ENCODE assay signal across 8 mouse cellular contexts in the genomic region with DNA sequence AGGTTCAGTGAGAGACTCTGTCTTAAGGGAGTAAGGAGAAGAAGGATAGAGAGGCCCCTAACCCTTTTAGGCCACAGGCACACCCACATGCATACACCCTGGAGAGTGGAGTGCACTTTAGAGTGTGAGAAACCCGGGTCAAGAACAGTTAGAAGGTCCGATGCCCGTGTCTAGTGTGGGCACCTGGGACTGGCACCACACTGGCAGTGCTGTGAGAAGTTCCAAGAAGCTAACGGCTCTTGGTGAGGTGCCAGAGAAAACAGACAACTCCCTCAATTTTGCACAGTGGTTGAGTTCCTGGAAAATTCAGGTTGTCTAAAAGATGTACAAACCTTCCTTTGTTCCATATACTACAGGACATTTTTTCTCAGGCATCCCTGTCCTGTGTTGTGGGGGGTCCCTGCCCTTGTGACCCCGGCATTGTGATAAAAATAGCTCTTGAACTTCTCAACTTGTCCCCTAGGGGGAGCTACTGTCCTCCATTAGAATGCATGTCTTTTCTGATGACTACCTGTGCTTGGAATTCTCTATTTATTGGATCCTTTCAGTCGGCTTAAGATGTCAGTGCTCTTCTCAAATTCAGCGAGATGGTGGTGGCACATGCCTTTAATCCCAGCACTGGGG. TPM values are rescaled to one million over a fixed set of nuclear protein-coding genes. Genes with fewer than 3 reads are reported as not detected.
A peak's percentile ranks its signal among the peaks of the same experiment; 100 is the strongest.
DNase-seq lines count a peak whose midpoint lies in the region; ATAC-seq and TF ChIP-seq lines count a peak whose summit lies in the region.

No protein-coding gene starts in this region.

- H3K27ac ChIP-seq in liver, embryonic 14.5 days, result no peak overlapping the region
- no peak overlapping the region for H3K27ac ChIP-seq in liver, embryonic 12.5 days
- no peak overlapping the region for H3K27ac ChIP-seq in cortical plate, adult 2 months (ENCODE audit: insufficient read depth, low read length)

- TF ChIP-seq EP300 in liver, embryonic 14.5 days (IDR thresholded peaks at IDR 0.05; ENCODE audit: low read depth), result no peak

- H3K27me3 ChIP-seq in liver, embryonic 14.5 days (ENCODE audit: control insufficient read depth, insufficient read depth, low read length), result no peaks in the 10 kb centered on the region
- peaks cover 15% of the 10 kb centered on the region for H3K27me3 ChIP-seq in liver, embryonic 12.5 days (replicated peaks)

- H3K9me3 ChIP-seq in liver, embryonic 14.5 days (ENCODE audit: control insufficient read depth, low read length), result no peaks in the 10 kb centered on the region
- no peaks in the 10 kb centered on the region for H3K9me3 ChIP-seq in liver, embryonic 12.5 days (replicated peaks)

- DNase-seq in cerebellum, postnatal 14 days, result peak; percentile 61 to 71
- no peak for DNase-seq in cerebellum, adult 8-10 months
- DNase-seq in liver, embryonic 14.5 days (ENCODE audit: low read depth in 3 of 3, low spot score in 3 of 3), result peak in 1 of 3 experiments; percentile 38
- DNase-seq in mesoderm, embryonic 11.5 days (ENCODE audit: low read depth, low spot score), result peak; percentile 76
- no peak for DNase-seq in neural tube, embryonic 10.5 days (ENCODE audit: extremely low spot score, low spot score)
- no peak for DNase-seq in left cerebral cortex, adult 8-10 months (ENCODE audit: low spot score in 2 of 2)

- no peaks in the 10 kb centered on the region for H3K36me3 ChIP-seq in liver, embryonic 14.5 days (replicated peaks; ENCODE audit: control insufficient read depth, insufficient read depth, low read depth)
- no peaks in the 10 kb centered on the region for H3K36me3 ChIP-seq in liver, embryonic 12.5 days

- 17% methylated on average over 7 of the region's 7 CpGs for WGBS in liver, embryonic 14.5 days (ENCODE audit: insufficient replicate concordance)
- 22% methylated on average over 7 of the region's 7 CpGs for WGBS in liver, embryonic 12.5 days (ENCODE audit: insufficient replicate concordance)

- no peak for ATAC-seq in liver, embryonic 14.5 days (ENCODE audit: insufficient read depth)
- ATAC-seq in liver, embryonic 12.5 days, result no peak

- H3K4me1 ChIP-seq in liver, embryonic 14.5 days (replicated peaks; ENCODE audit: control insufficient read depth in 2 of 2, insufficient read depth in 2 of 2, low read length in 1 of 2), result peaks cover 0 to 3% of the 10 kb centered on the region in 2 experiments; a peak in 2 of 4 replicates
- H3K4me1 ChIP-seq in liver, embryonic 12.5 days, result peaks cover 8% of the 10 kb centered on the region
- H3K4me1 ChIP-seq in cortical plate, adult 2 months (ENCODE audit: control insufficient read depth, insufficient read depth, low read length), result no peaks in the 10 kb centered on the region

- TF ChIP-seq CTCF in liver, embryonic 14.5 days (IDR thresholded peaks at IDR 0.05; ENCODE audit: low read depth), result peak; percentile 77
- TF ChIP-seq CTCF in cortical plate, adult 2 months (IDR thresholded peaks at IDR 0.05; ENCODE audit: extremely low read depth, insufficient read depth, low read length), result peak; percentile 30; the same call in 1 of the 2 replicates

- H3K4me3 ChIP-seq in liver, embryonic 14.5 days (ENCODE audit: insufficient read depth in 1 of 2, low read depth in 2 of 2, low read length in 2 of 2), result no peak overlapping the region
- no peak overlapping the region for H3K4me3 ChIP-seq in liver, embryonic 12.5 days
- no peak overlapping the region for H3K4me3 ChIP-seq in cortical plate, adult 2 months (ENCODE audit: insufficient read depth, low read length)

- H3K4me2 ChIP-seq in liver, embryonic 14.5 days (ENCODE audit: low read depth), result no peak overlapping the region
- no peak overlapping the region for H3K4me2 ChIP-seq in liver, embryonic 12.5 days

- no peak overlapping the region for H3K9ac ChIP-seq in liver, embryonic 14.5 days (replicated peaks)
- no peak overlapping the region for H3K9ac ChIP-seq in liver, embryonic 12.5 days

- no peak for TF ChIP-seq POLR2A in cortical plate, adult 2 months (IDR thresholded peaks at IDR 0.05; ENCODE audit: extremely low read depth, insufficient read depth, low read length)

RNA-seq across cellular contexts. Expression of a gene that starts 38.7 kb away (rescaled TPM):
- 0.63 and 0.71 TPM in 2 replicates for polyA plus RNA-seq in liver, embryonic 14.5 days (2012; rRNA removed)
- 0.76 and 0.79 TPM in 2 replicates for polyA plus RNA-seq in liver, embryonic 14.5 days (2014; fragmentation: Nextera tagmentation; extraction: Ambion mirVana)
- 0.59 and 0.63 TPM in 2 replicates for polyA plus RNA-seq in liver, embryonic 12.5 days (2016; fragmentation: Nextera tagmentation; extraction: Ambion mirVana)
- 0.02 TPM in 2 replicates for polyA plus RNA-seq in cortical plate, adult 2 months (2012; rRNA removed)
- under 1 TPM in 1 of 4 experiments, not detected in 3; 0.05 TPM for total RNA-seq in left cerebral cortex, adult 8-10 months (2022)

RNA-seq across cellular contexts. Expression of a gene that starts 53.3 kb away (rescaled TPM):
- 15.3 and 19.4 TPM in 2 replicates for polyA plus RNA-seq in liver, embryonic 14.5 days (2012; rRNA removed)
- polyA plus RNA-seq in liver, embryonic 14.5 days (2014; fragmentation: Nextera tagmentation; extraction: Ambion mirVana), result 3.8 and 4.6 TPM in 2 replicates
- polyA plus RNA-seq in liver, embryonic 12.5 days (2016; fragmentation: Nextera tagmentation; extraction: Ambion mirVana), result 6.3 and 6.6 TPM in 2 replicates
- 202 and 204 TPM in 2 replicates for polyA plus RNA-seq in cortical plate, adult 2 months (2012; rRNA removed)
- total RNA-seq in left cerebral cortex, adult 8-10 months (2022), result 100 to 1,000 TPM; 243 to 266 (median 252) TPM

Comparison
In these comparisons a context has a peak if more than half of its experiments do, and no peak if none do; other contexts are left out.
1. DNase-seq: peak in cerebellum, postnatal 14 days (2 of 2) and mesoderm, embryonic 11.5 days (single experiment); none in cerebellum, adult 8-10 months (single experiment), neural tube, embryonic 10.5 days (single experiment) and left cerebral cortex, adult 8-10 months (0 of 2).